16 mouse cellular contexts compared by ENCODE assay signal in genomic region chr4:133294084-133294483, GRCm38 (mm10). TPM values are rescaled to one million over a fixed set of nuclear protein-coding genes. Genes with fewer than 3 reads are reported as not detected.
DNase-seq lines count a peak whose midpoint lies in the region; ATAC-seq and TF ChIP-seq lines count a peak whose summit lies in the region.
"Had no signal": no experiment of that assay in that cellular context is flagged by ENCODE, and none has a peak within 500 bp of the region (broad histone marks: within the 10 kb centered on the region; RNA-seq: fewer than 3 reads in every experiment).

No protein-coding gene starts in this region.

- no peak overlapping the region for H3K27ac ChIP-seq in forebrain, embryonic 11.5 days (ENCODE audit: low read depth, low read length)
- no peak overlapping the region for H3K27ac ChIP-seq in forebrain, postnatal 0 days (ENCODE audit: low read depth, low read length)
- H3K27ac ChIP-seq in kidney, embryonic 15.5 days = peak overlapping the region; percentile 91
- no peak overlapping the region for H3K27ac ChIP-seq in neural tube, embryonic 12.5 days
- H3K27ac ChIP-seq in limb, embryonic 13.5 days = no peak overlapping the region
- H3K27ac ChIP-seq: liver, embryonic 12.5 days; lung, embryonic 15.5 days had no signal

- H3K4me3 ChIP-seq in forebrain, embryonic 11.5 days (ENCODE audit: low read depth, low read length) = no peak overlapping the region
- no peak overlapping the region for H3K4me3 ChIP-seq in forebrain, postnatal 0 days (ENCODE audit: low read depth, low read length)
- no peak overlapping the region for H3K4me3 ChIP-seq in kidney, embryonic 15.5 days (replicated peaks)
- H3K4me3 ChIP-seq in neural tube, embryonic 12.5 days = no peak overlapping the region
- H3K4me3 ChIP-seq in limb, embryonic 13.5 days = no peak overlapping the region
- H3K4me3 ChIP-seq: erythroblast, embryonic 14.5 days; liver, embryonic 12.5 days; lung, embryonic 15.5 days; myocyte had no signal

- no peaks in the 10 kb centered on the region for H3K9me3 ChIP-seq in forebrain, embryonic 11.5 days (ENCODE audit: control insufficient read depth, low read length)
- no peaks in the 10 kb centered on the region for H3K9me3 ChIP-seq in forebrain, postnatal 0 days (ENCODE audit: low read length)
- H3K9me3 ChIP-seq in kidney, embryonic 15.5 days (replicated peaks) = no peaks in the 10 kb centered on the region
- H3K9me3 ChIP-seq in neural tube, embryonic 12.5 days = no peaks in the 10 kb centered on the region
- H3K9me3 ChIP-seq in limb, embryonic 13.5 days = no peaks in the 10 kb centered on the region
- H3K9me3 ChIP-seq: liver, embryonic 12.5 days; lung, embryonic 15.5 days had no signal

- intact Hi-C loops in gastrocnemius, postnatal 36 days (cut with DNase I) = no loop called here

- H3K9ac ChIP-seq in forebrain, embryonic 11.5 days (ENCODE audit: low read length) = peak overlapping the region; percentile 12; the same call in 1 of the 2 replicates
- H3K9ac ChIP-seq in forebrain, postnatal 0 days = no peak overlapping the region
- H3K9ac ChIP-seq in kidney, embryonic 15.5 days = 0 out of 2 replicates have a peak overlapping the region, but pooled peaks have one; percentile 11
- H3K9ac ChIP-seq in neural tube, embryonic 12.5 days = 0 out of 2 replicates have a peak overlapping the region, but pooled peaks have one; percentile 1
- peak overlapping the region; percentile 13; the same call in 1 of the 2 replicates for H3K9ac ChIP-seq in limb, embryonic 13.5 days
- H3K9ac ChIP-seq: liver, embryonic 12.5 days; lung, embryonic 15.5 days had no signal

- no peak for TF ChIP-seq CTCF in forebrain, postnatal 0 days (IDR thresholded peaks at IDR 0.05; ENCODE audit: low read depth)

- 19% methylated on average over 11 of the region's 11 CpGs for WGBS in forebrain, embryonic 11.5 days
- 49% methylated on average over 11 of the region's 11 CpGs for WGBS in forebrain, postnatal 0 days
- 42% methylated on average over 11 of the region's 11 CpGs for WGBS in kidney, embryonic 15.5 days
- WGBS in neural tube, embryonic 12.5 days = 25% methylated on average over 11 of the region's 11 CpGs
- WGBS in limb, embryonic 13.5 days = 41% methylated on average over 11 of the region's 11 CpGs

- DNase-seq in forebrain, embryonic 11.5 days (ENCODE audit: low spot score) = no peak
- DNase-seq in forebrain, postnatal 0 days = no peak
- DNase-seq in kidney, postnatal 36 days = no peak
- no peak for DNase-seq in neural tube, embryonic 10.5 days (ENCODE audit: extremely low spot score, low spot score)
- no peak for DNase-seq in gastrocnemius, postnatal 36 days
- DNase-seq: B cell, adult 2 months; kidney, postnatal 10 days; right cerebral cortex, postnatal 25 days had no signal

- no peaks in the 10 kb centered on the region for H3K27me3 ChIP-seq in forebrain, embryonic 11.5 days (ENCODE audit: control insufficient read depth, insufficient read depth, low read length)
- H3K27me3 ChIP-seq in forebrain, postnatal 0 days (ENCODE audit: insufficient read depth, low read length) = no peaks in the 10 kb centered on the region
- 0 out of 2 replicates have a peak, but pooled peaks cover 3% of the 10 kb centered on the region for H3K27me3 ChIP-seq in kidney, embryonic 15.5 days
- H3K27me3 ChIP-seq in neural tube, embryonic 12.5 days (replicated peaks) = no peaks in the 10 kb centered on the region
- H3K27me3 ChIP-seq in limb, embryonic 13.5 days = no peaks in the 10 kb centered on the region
- H3K27me3 ChIP-seq: lung, embryonic 15.5 days; Patski had no signal

- H3K4me2 ChIP-seq in forebrain, embryonic 11.5 days (ENCODE audit: low read depth, low read length, severe bottlenecking) = no peak overlapping the region
- no peak overlapping the region for H3K4me2 ChIP-seq in forebrain, postnatal 0 days (ENCODE audit: low read depth)
- peak overlapping the region; percentile 39 for H3K4me2 ChIP-seq in kidney, embryonic 15.5 days
- no peak overlapping the region; the same call in 1 of the 2 replicates for H3K4me2 ChIP-seq in neural tube, embryonic 12.5 days (replicated peaks)
- H3K4me2 ChIP-seq in limb, embryonic 13.5 days (replicated peaks) = no peak overlapping the region
- H3K4me2 ChIP-seq: liver, embryonic 12.5 days; lung, embryonic 15.5 days had no signal

- peaks cover 18% of the 10 kb centered on the region for H3K4me1 ChIP-seq in forebrain, embryonic 11.5 days (replicated peaks; ENCODE audit: control insufficient read depth, insufficient read depth, low read length)
- H3K4me1 ChIP-seq in forebrain, postnatal 0 days (ENCODE audit: insufficient read depth) = peaks cover 8% of the 10 kb centered on the region; the same call in 1 of the 2 replicates
- H3K4me1 ChIP-seq in kidney, embryonic 15.5 days = peaks cover 44% of the 10 kb centered on the region
- H3K4me1 ChIP-seq in neural tube, embryonic 12.5 days = peaks cover 33% of the 10 kb centered on the region
- peaks cover 40% of the 10 kb centered on the region for H3K4me1 ChIP-seq in limb, embryonic 13.5 days

- no peak for ATAC-seq in forebrain, embryonic 11.5 days (replicated peaks; ENCODE audit: low FRiP score)
- no peak for ATAC-seq in forebrain, postnatal 0 days
- no peak for ATAC-seq in kidney, embryonic 15.5 days (replicated peaks; ENCODE audit: low FRiP score)
- no peak for ATAC-seq in neural tube, embryonic 12.5 days (ENCODE audit: low FRiP score, low read depth)
- no peak for ATAC-seq in limb, embryonic 13.5 days (ENCODE audit: low FRiP score, low read depth)
- ATAC-seq: liver, embryonic 12.5 days; Patski had no signal

- no peaks in the 10 kb centered on the region for H3K36me3 ChIP-seq in forebrain, embryonic 11.5 days (ENCODE audit: control insufficient read depth, insufficient read depth, low read length)
- peaks cover 38% of the 10 kb centered on the region for H3K36me3 ChIP-seq in forebrain, postnatal 0 days (ENCODE audit: insufficient read depth)
- peaks cover 21% of the 10 kb centered on the region for H3K36me3 ChIP-seq in kidney, embryonic 15.5 days
- peaks cover 31% of the 10 kb centered on the region for H3K36me3 ChIP-seq in neural tube, embryonic 12.5 days
- H3K36me3 ChIP-seq in limb, embryonic 13.5 days = peaks cover 55% of the 10 kb centered on the region

RNA-seq across cellular contexts. Expression of gene Tmem222, which starts 16.5 kb away (rescaled TPM):
- 80.6 and 90.9 TPM in 2 replicates for polyA plus RNA-seq in forebrain, embryonic 11.5 days (2014; fragmentation: Nextera tagmentation; extraction: Ambion mirVana)
- 108 and 125 TPM in 2 replicates for total RNA-seq in forebrain, postnatal 0 days (2014; rRNA removed)
- polyA plus RNA-seq in forebrain, postnatal 0 days (2015; fragmentation: Nextera tagmentation; extraction: Ambion mirVana) = 146 and 157 TPM in 2 replicates
- polyA plus RNA-seq in kidney, embryonic 15.5 days (2015; fragmentation: Nextera tagmentation; extraction: Ambion mirVana) = 77.3 and 85.7 TPM in 2 replicates
- polyA plus RNA-seq in neural tube, embryonic 12.5 days (2016; fragmentation: Nextera tagmentation; extraction: Ambion mirVana) = 82.0 and 84.2 TPM in 2 replicates
- polyA plus RNA-seq in limb, embryonic 13.5 days (2015; fragmentation: Nextera tagmentation; extraction: Ambion mirVana) = 84.0 and 86.8 TPM in 2 replicates
- 10 to 100 TPM; 20.9 to 22.5 TPM for total RNA-seq in gastrocnemius, postnatal 36 days (2021)

RNA-seq across cellular contexts. Expression of gene Sytl1, which starts 31.2 kb away (rescaled TPM):
- 1.5 and 2.8 TPM in 2 replicates for polyA plus RNA-seq in forebrain, embryonic 11.5 days (2014; fragmentation: Nextera tagmentation; extraction: Ambion mirVana)
- 0.69 TPM in 1 of 2 replicates, not detected in the other for total RNA-seq in forebrain, postnatal 0 days (2014; rRNA removed)
- 0.14 and 0.52 TPM in 2 replicates for polyA plus RNA-seq in forebrain, postnatal 0 days (2015; fragmentation: Nextera tagmentation; extraction: Ambion mirVana)
- polyA plus RNA-seq in kidney, embryonic 15.5 days (2015; fragmentation: Nextera tagmentation; extraction: Ambion mirVana) = 0.96 and 1.8 TPM in 2 replicates
- polyA plus RNA-seq in neural tube, embryonic 12.5 days (2016; fragmentation: Nextera tagmentation; extraction: Ambion mirVana) = 0.66 and 0.73 TPM in 2 replicates
- 5.5 and 5.6 TPM in 2 replicates for polyA plus RNA-seq in limb, embryonic 13.5 days (2015; fragmentation: Nextera tagmentation; extraction: Ambion mirVana)
- total RNA-seq in gastrocnemius, postnatal 36 days (2021) = under 1 TPM in 1 of 2 experiments, not detected in 1; 0.64 TPM

RNA-seq across cellular contexts. Expression of gene Map3k6, which starts 53.5 kb away (rescaled TPM):
- 1.2 and 3.0 TPM in 2 replicates for polyA plus RNA-seq in forebrain, embryonic 11.5 days (2014; fragmentation: Nextera tagmentation; extraction: Ambion mirVana)
- total RNA-seq in forebrain, postnatal 0 days (2014; rRNA removed) = 4.7 and 7.2 TPM in 2 replicates
- polyA plus RNA-seq in forebrain, postnatal 0 days (2015; fragmentation: Nextera tagmentation; extraction: Ambion mirVana) = 4.3 and 4.4 TPM in 2 replicates
- 4.0 and 4.3 TPM in 2 replicates for polyA plus RNA-seq in kidney, embryonic 15.5 days (2015; fragmentation: Nextera tagmentation; extraction: Ambion mirVana)
- 2.1 and 3.2 TPM in 2 replicates for polyA plus RNA-seq in neural tube, embryonic 12.5 days (2016; fragmentation: Nextera tagmentation; extraction: Ambion mirVana)
- 2.4 and 2.6 TPM in 2 replicates for polyA plus RNA-seq in limb, embryonic 13.5 days (2015; fragmentation: Nextera tagmentation; extraction: Ambion mirVana)
- total RNA-seq in gastrocnemius, postnatal 36 days (2021) = 10 to 100 TPM in 1 of 2 experiments, 1 to 10 TPM in 1; 7.1 to 10.4 TPM

RNA-seq across cellular contexts. Expression of gene Wdtc1, which starts 59.2 kb away (rescaled TPM):
- 21.0 and 24.7 TPM in 2 replicates for polyA plus RNA-seq in forebrain, embryonic 11.5 days (2014; fragmentation: Nextera tagmentation; extraction: Ambion mirVana)
- total RNA-seq in forebrain, postnatal 0 days (2014; rRNA removed) = 35.5 and 43.9 TPM in 2 replicates
- polyA plus RNA-seq in forebrain, postnatal 0 days (2015; fragmentation: Nextera tagmentation; extraction: Ambion mirVana) = 13.0 and 16.3 TPM in 2 replicates
- polyA plus RNA-seq in kidney, embryonic 15.5 days (2015; fragmentation: Nextera tagmentation; extraction: Ambion mirVana) = 12.0 and 13.1 TPM in 2 replicates
- polyA plus RNA-seq in neural tube, embryonic 12.5 days (2016; fragmentation: Nextera tagmentation; extraction: Ambion mirVana) = 22.3 and 28.3 TPM in 2 replicates
- polyA plus RNA-seq in limb, embryonic 13.5 days (2015; fragmentation: Nextera tagmentation; extraction: Ambion mirVana) = 13.3 and 14.1 TPM in 2 replicates
- 10 to 100 TPM; 85.6 to 88.5 TPM for total RNA-seq in gastrocnemius, postnatal 36 days (2021)
